ENCODE assay signal across 14 mouse cellular contexts in the genomic region with DNA sequence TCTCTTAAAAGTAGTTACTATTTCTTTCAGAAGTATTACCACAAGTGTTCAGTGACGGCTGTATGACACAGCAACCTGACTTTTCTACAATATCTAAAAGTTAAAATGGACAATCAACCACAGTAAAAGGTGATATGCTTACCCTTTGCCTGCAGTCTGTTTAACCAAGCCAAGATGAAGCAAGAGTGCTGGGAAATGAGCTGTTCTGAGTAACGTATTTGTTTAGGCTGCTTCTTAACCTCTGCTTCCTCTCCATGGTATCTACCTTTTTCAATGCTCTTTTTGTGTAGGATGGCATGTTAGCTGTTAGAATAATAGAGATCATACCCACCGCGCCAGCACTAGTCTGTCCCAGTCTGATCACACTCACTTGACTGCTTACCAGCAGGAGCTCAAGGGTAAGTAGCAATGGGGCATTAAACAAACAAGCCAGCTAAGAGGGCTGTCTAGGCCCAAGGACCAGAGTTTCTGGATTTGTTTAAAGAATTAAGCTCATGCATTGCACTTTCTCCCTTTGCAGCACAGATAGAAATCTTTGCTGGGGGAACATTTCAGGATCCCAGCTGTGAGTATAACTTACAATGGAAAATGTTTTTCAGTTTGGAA.
A peak's percentile ranks its signal among the peaks of the same experiment; 100 is the strongest.
DNase-seq lines count a peak whose midpoint lies in the region; ATAC-seq and TF ChIP-seq lines count a peak whose summit lies in the region.
"Had no signal": no experiment of that assay in that cellular context is flagged by ENCODE, and none has a peak within 500 bp of the region (broad histone marks: within the 10 kb centered on the region; RNA-seq: fewer than 3 reads in every experiment).

No protein-coding gene starts in this region.

- H3K27me3 ChIP-seq in liver, adult 2 months (ENCODE audit: control insufficient read depth, insufficient read depth, low read length), result no peaks in the 10 kb centered on the region
- no peaks in the 10 kb centered on the region for H3K27me3 ChIP-seq in embryonic facial prominence, embryonic 15.5 days
- no peaks in the 10 kb centered on the region for H3K27me3 ChIP-seq in liver, embryonic 16.5 days (ENCODE audit: control insufficient read depth, insufficient read depth, low read depth, low read length)

- H3K36me3 ChIP-seq in liver, adult 2 months (ENCODE audit: control insufficient read depth, insufficient read depth, low read length), result no peaks in the 10 kb centered on the region
- H3K36me3 ChIP-seq in embryonic facial prominence, embryonic 15.5 days, result no peaks in the 10 kb centered on the region
- no peaks in the 10 kb centered on the region for H3K36me3 ChIP-seq in liver, embryonic 16.5 days (ENCODE audit: control insufficient read depth, insufficient read depth)
- H3K36me3 ChIP-seq: midbrain, embryonic 10.5 days had no signal

- no peaks in the 10 kb centered on the region for H3K79me2 ChIP-seq in liver, adult 2 months (ENCODE audit: control insufficient read depth, insufficient read depth, low read length)

- TF ChIP-seq POLR2A in liver, adult 2 months (IDR thresholded peaks at IDR 0.05; ENCODE audit: extremely low read depth, insufficient read depth, low read length), result no peak

- peak overlapping the region; percentile 12; the same call in 1 of the 2 replicates for H3K9ac ChIP-seq in liver, adult 2 months (ENCODE audit: low read depth, low read length)
- H3K9ac ChIP-seq in embryonic facial prominence, embryonic 15.5 days, result no peak overlapping the region
- no peak overlapping the region for H3K9ac ChIP-seq in liver, embryonic 16.5 days (ENCODE audit: low read depth, low read length)

- no peaks in the 10 kb centered on the region for H3K9me3 ChIP-seq in embryonic facial prominence, embryonic 15.5 days (replicated peaks)
- H3K9me3 ChIP-seq in liver, embryonic 16.5 days (replicated peaks; ENCODE audit: control insufficient read depth, low read length), result no peaks in the 10 kb centered on the region
- H3K9me3 ChIP-seq: midbrain, embryonic 10.5 days had no signal

- 26% methylated on average over 4 of the region's 4 CpGs for WGBS in liver, adult 2 months
- 54% methylated on average over 4 of the region's 4 CpGs for WGBS in embryonic facial prominence, embryonic 15.5 days
- 66% methylated on average over 4 of the region's 4 CpGs for WGBS in liver, embryonic 16.5 days (ENCODE audit: insufficient replicate concordance)

- no peak overlapping the region for H3K4me2 ChIP-seq in embryonic facial prominence, embryonic 15.5 days (replicated peaks)
- H3K4me2 ChIP-seq in liver, embryonic 16.5 days (ENCODE audit: low read depth, low read length), result no peak overlapping the region

- peak overlapping the region; percentile 69 for H3K27ac ChIP-seq in liver, adult 2 months (replicated peaks; ENCODE audit: insufficient read depth, low read depth, low read length)
- H3K27ac ChIP-seq in embryonic facial prominence, embryonic 15.5 days (replicated peaks), result peak overlapping the region; percentile 78
- H3K27ac ChIP-seq in liver, embryonic 16.5 days (ENCODE audit: low read length), result peak overlapping the region; percentile 84
- H3K27ac ChIP-seq: midbrain, embryonic 10.5 days had no signal

- ATAC-seq in embryonic facial prominence, embryonic 15.5 days (ENCODE audit: insufficient number of reproducible peaks, low FRiP score, low TSS enrichment, low read depth), result no peak
- ATAC-seq in liver, embryonic 16.5 days (ENCODE audit: low read depth), result peak; percentile 40; the same call in 1 of the 2 replicates
- no peak for ATAC-seq in cerebellum, adult (ENCODE audit: insufficient number of reproducible peaks, low FRiP score, low TSS enrichment)
- ATAC-seq: activated CD4-positive, CD25-positive, alpha-beta regulatory T cell, adult 4 months; forebrain, embryonic 14.5 days had no signal

- peaks cover 20% of the 10 kb centered on the region for H3K4me1 ChIP-seq in liver, adult 2 months (ENCODE audit: control insufficient read depth, insufficient read depth, low read length)
- 0 out of 2 replicates have a peak, but pooled peaks cover 6% of the 10 kb centered on the region for H3K4me1 ChIP-seq in embryonic facial prominence, embryonic 15.5 days
- H3K4me1 ChIP-seq in liver, embryonic 16.5 days (ENCODE audit: control insufficient read depth, low read depth, low read length), result peaks cover 2% of the 10 kb centered on the region

- H3K4me3 ChIP-seq in liver, adult 2 months (ENCODE audit: insufficient read depth, low read depth, low read length), result no peak overlapping the region
- H3K4me3 ChIP-seq in embryonic facial prominence, embryonic 15.5 days (replicated peaks), result no peak overlapping the region
- H3K4me3 ChIP-seq in liver, embryonic 16.5 days (ENCODE audit: low read depth, low read length), result no peak overlapping the region
- H3K4me3 ChIP-seq: midbrain, embryonic 10.5 days; myocyte had no signal

- TF ChIP-seq CTCF in liver, adult 2 months (IDR thresholded peaks at IDR 0.05; ENCODE audit: low read depth, low read length), result no peak

- DNase-seq in liver, adult 2 months (ENCODE audit: extremely low read depth, low read depth, low spot score), result peak; percentile 84
- DNase-seq in liver, result no peak
- DNase-seq in adipocyte (ENCODE audit: low spot score), result peak; percentile 34
- no peak for DNase-seq in urinary bladder, postnatal 14 days (ENCODE audit: low spot score)
- no peak for DNase-seq in urinary bladder, postnatal 25 days (ENCODE audit: low spot score)
- DNase-seq: cerebellum, adult 11-12 months; kidney, postnatal 4 days had no signal

Comparison
In these comparisons a context has a peak if more than half of its experiments do, and no peak if none do; other contexts are left out.
1. DNase-seq: peak in liver, adult 2 months (single experiment) and adipocyte (single experiment); none in liver (single experiment), urinary bladder, postnatal 14 days (single experiment) and urinary bladder, postnatal 25 days (single experiment).
2. Peak in every context shown above with its lines, with median percentiles within 50 percentile points of each other: H3K27ac ChIP-seq.